Mouse (Mus musculus) CH12.LX (cell line): ENCODE data around the gene Sart3.

Experiments
- CTCF ChIP-seq, 2 experiments: IDR thresholded peaks in 1 of 2; conservative IDR thresholded peaks in 1 of 2; 2 replicates each; pipeline ENCODE4 v1.5.1; 2011 to 2012; ENCODE audit warnings: low read depth in 2 of 2, low read length in 2 of 2, improper control_type of control experiment in 1 of 2, inconsistent platforms in 1 of 2, mild to moderate bottlenecking in 1 of 2, moderate library complexity in 1 of 2
- EP300 ChIP-seq: IDR thresholded peaks from 2 replicates; pipeline ENCODE4 v1.6.1; 2011; ENCODE audit warnings: low read length, improper control_type of control experiment
- NRF1 ChIP-seq: IDR thresholded peaks from 2 replicates; pipeline ENCODE4 v1.6.1; 2014; ENCODE audit warnings: low read depth, mild to moderate bottlenecking, inconsistent platforms, low read length, improper control_type of control experiment, moderate library complexity
- POLR2A ChIP-seq: IDR thresholded peaks from 2 replicates; pipeline ENCODE4 v1.6.1; 2011; ENCODE audit warnings: low read depth, mild to moderate bottlenecking, improper control_type of control experiment, low read length
- RCOR1 ChIP-seq: conservative IDR thresholded peaks from 2 replicates; pipeline ENCODE4 v1.6.1; 2012; ENCODE audit warnings: low read depth, mild to moderate bottlenecking, inconsistent platforms, low read length, improper control_type of control experiment
- SMC3 ChIP-seq: IDR thresholded peaks from 2 replicates; pipeline ENCODE4 v1.6.1; 2011; ENCODE audit warnings: low read depth, low read length, improper control_type of control experiment
- TCF12 ChIP-seq: IDR thresholded peaks from 2 replicates; pipeline ENCODE4 v1.6.1; 2014; ENCODE audit warnings: low read depth, mild to moderate bottlenecking, inconsistent platforms, low read length, improper control_type of control experiment
- USF1 ChIP-seq: IDR thresholded peaks from 2 replicates; pipeline ENCODE4 v1.6.1; 2014; ENCODE audit warnings: low read depth, mild to moderate bottlenecking, inconsistent platforms, low read length, improper control_type of control experiment

GRCm38 (mm10) chr5:113736522-113737164, 35.7 kb downstream of the Sart3 start:
- TF ChIP-seq CTCF (conservative IDR thresholded peaks at IDR 0.05 in 1 of 2, IDR thresholded peaks at IDR 0.05 in 1 of 2; ENCODE audit: low read depth in 2 of 2, low read length in 2 of 2), result peak in 1 of 2 experiments; percentile 34; a peak in 1 of 4 replicates
- TF ChIP-seq SMC3, result no peak
- TF ChIP-seq USF1, result no peak
- no peak for TF ChIP-seq TCF12
- TF ChIP-seq POLR2A, result no peak
- no peak for TF ChIP-seq NRF1
- no peak for TF ChIP-seq EP300
- no peak for TF ChIP-seq RCOR1
